Mouse (Mus musculus): ENCODE measurements around the gene Exoc8.

Gene Exoc8

GRCm38 (mm10) chr8:124905482-124905881 is 8.0 kb upstream of the Exoc8 start:
- DNase-seq = no peak

- DNase-seq = peak; percentile 80 to 87
Observed at GRCm38 (mm10) chr8:124903198-124903597, 5.7 kb upstream of the Exoc8 start.

- no peak for DNase-seq
Observed at GRCm38 (mm10) chr8:124898251-124898905, 873 bp upstream of the Exoc8 start.

GRCm38 (mm10) chr8:124896632-124897385 is 696 bp downstream of the Exoc8 start:
- DNase-seq = peak; percentile 85 to 90

- DNase-seq = no peak
Observed at GRCm38 (mm10) chr8:124896010-124896631, 1.4 kb downstream of the Exoc8 start.

GRCm38 (mm10) chr8:124892596-124892995 is 4.9 kb downstream of the Exoc8 start:
- no peak for DNase-seq

- DNase-seq = no peak
Observed at GRCm38 (mm10) chr8:124888385-124888784, 9.1 kb downstream of the Exoc8 start.

- DNase-seq = no peak
Observed at GRCm38 (mm10) chr8:124878946-124879526, 18.5 kb downstream of the Exoc8 start.

GRCm38 (mm10) chr8:124878141-124878540 is 19.4 kb downstream of the Exoc8 start:
- DNase-seq = no peak

GRCm38 (mm10) chr8:124872690-124873089 is 24.8 kb downstream of the Exoc8 start:
- no peak for DNase-seq

- DNase-seq = no peak
Observed at GRCm38 (mm10) chr8:124872081-124872480, 25.4 kb downstream of the Exoc8 start.

GRCm38 (mm10) chr8:124871474-124871873 is 26.0 kb downstream of the Exoc8 start:
- no peak for DNase-seq

- DNase-seq = no peak
Observed at GRCm38 (mm10) chr8:124869708-124870107, 27.8 kb downstream of the Exoc8 start.

- DNase-seq = no peak
Observed at GRCm38 (mm10) chr8:124867126-124867525, 30.4 kb downstream of the Exoc8 start.

- DNase-seq = no peak
Observed at GRCm38 (mm10) chr8:124866669-124867068, 30.8 kb downstream of the Exoc8 start.

GRCm38 (mm10) chr8:124863729-124864128 is 33.8 kb downstream of the Exoc8 start:
- DNase-seq = no peak

GRCm38 (mm10) chr8:124863163-124863677 is 34.3 kb downstream of the Exoc8 start:
- no peak for DNase-seq

- DNase-seq = peak; percentile 93 to 97
Observed at GRCm38 (mm10) chr8:124862321-124863162, 35.0 kb downstream of the Exoc8 start, which contains the start of the genes Gnpat and 2810004N23Rik. Gene Gnpat, plus strand, starts transcription at chr8:124863033. Gene 2810004N23Rik, minus strand, starts transcription at chr8:124863120.

GRCm38 (mm10) chr8:124860188-124860587 is 37.3 kb downstream of the Exoc8 start:
- no peak for DNase-seq

GRCm38 (mm10) chr8:124859466-124859865 is 38.0 kb downstream of the Exoc8 start:
- DNase-seq = peak in 1 of 2 experiments; percentile 77

GRCm38 (mm10) chr8:124853511-124853910 is 44.0 kb downstream of the Exoc8 start:
- no peak for DNase-seq

GRCm38 (mm10) chr8:124845573-124845972 is 51.9 kb downstream of the Exoc8 start:
- DNase-seq = peak; percentile 47 to 53
